Mouse (Mus musculus) testis, adult 2 months (tissue): ENCODE data around the gene Rap1gap. TPM values are rescaled to one million over a fixed set of nuclear protein-coding genes. Genes with fewer than 3 reads are reported as not detected.

ENCODE experiments used
- H3K27ac ChIP-seq: fragments of 200-500 bp; 2 replicates; pipeline ENCODE4 v1.5.1; 2012; ENCODE audit warnings: low read depth, low read length; ENCODE audit not compliant: control insufficient read depth, insufficient read depth
- H3K27me3 ChIP-seq: fragments of 200-500 bp; 2 replicates; pipeline ENCODE4 v1.6.1; 2012; ENCODE audit warnings: mild to moderate bottlenecking, low read length, moderate library complexity; ENCODE audit not compliant: control insufficient read depth, insufficient read depth
- H3K36me3 ChIP-seq: fragments of 200-500 bp; 2 replicates; pipeline ENCODE4 v1.6.1; 2012; ENCODE audit warnings: mild to moderate bottlenecking, low read length; ENCODE audit not compliant: control insufficient read depth, insufficient read depth
- H3K4me1 ChIP-seq: fragments of 200-500 bp; 2 replicates; pipeline ENCODE4 v1.6.1; 2012; ENCODE audit warnings: low read length; ENCODE audit not compliant: control insufficient read depth, insufficient read depth
- H3K4me3 ChIP-seq: fragments of 200-500 bp; 2 replicates; pipeline ENCODE4 v1.5.1; 2012; ENCODE audit warnings: low read depth, mild to moderate bottlenecking, low read length, moderate library complexity, mixed read lengths; ENCODE audit not compliant: control insufficient read depth
- CTCF ChIP-seq: fragments of 200-500 bp; IDR thresholded peaks from 2 replicates; pipeline ENCODE4 v1.5.1; 2012; ENCODE audit warnings: low read depth, mild to moderate bottlenecking, inconsistent platforms, low read length, moderate library complexity; ENCODE audit not compliant: control insufficient read depth, insufficient read depth, insufficient replicate concordance
- POLR2A ChIP-seq: fragments of 200-500 bp; IDR thresholded peaks from 2 replicates; pipeline ENCODE4 v1.6.1; 2012; ENCODE audit warnings: low read depth, mild to moderate bottlenecking, inconsistent platforms, low read length, moderate library complexity; ENCODE audit not compliant: control insufficient read depth
- polyA plus RNA-seq: library from polyadenylated mRNA; depleted of rRNA; stranded (reverse); fragments of >200 nt; gene quantifications from 2 replicates; pipeline ENCODE4 v1.2.3, GENCODE M21; 2012

The Rap1gap gene
- polyA plus RNA-seq, 1 experiment = 20.8 TPM

GRCm38 (mm10) chr4:137751717-137752116 lies 87.2 kb downstream of the Rap1gap start:
- Histone ChIP-seq H3K27me3 (no peaks in the 10 kb centered on the region), H3K4me3 (no peak overlapping the region), H3K4me1 (no peaks in the 10 kb centered on the region), H3K27ac (no peak overlapping the region), H3K36me3 (no peaks in the 10 kb centered on the region)
- TF ChIP-seq POLR2A = no peak
- no peak for TF ChIP-seq CTCF

- no peaks in the 10 kb centered on the region for H3K36me3 ChIP-seq
- no peaks in the 10 kb centered on the region for H3K27me3 ChIP-seq
- no peak overlapping the region for H3K4me3 ChIP-seq
- H3K4me1 ChIP-seq = no peaks in the 10 kb centered on the region
- H3K27ac ChIP-seq = no peak overlapping the region
- TF ChIP-seq CTCF (no peak), POLR2A (no peak)
Observed at GRCm38 (mm10) chr4:137752471-137752870, 87.9 kb downstream of the Rap1gap start.

GRCm38 (mm10) chr4:137753199-137753598 lies 88.7 kb downstream of the Rap1gap start:
- Histone ChIP-seq H3K27me3 (no peaks in the 10 kb centered on the region), H3K4me1 (no peaks in the 10 kb centered on the region), H3K4me3 (no peak overlapping the region), H3K27ac (no peak overlapping the region), H3K36me3 (no peaks in the 10 kb centered on the region)
- TF ChIP-seq POLR2A = no peak
- no peak for TF ChIP-seq CTCF

GRCm38 (mm10) chr4:137754446-137754845 lies 89.9 kb downstream of the Rap1gap start:
- TF ChIP-seq POLR2A (no peak), CTCF (no peak)
- H3K27ac ChIP-seq = no peak overlapping the region
- no peaks in the 10 kb centered on the region for H3K27me3 ChIP-seq
- no peaks in the 10 kb centered on the region for H3K36me3 ChIP-seq
- H3K4me3 ChIP-seq = no peak overlapping the region
- no peaks in the 10 kb centered on the region for H3K4me1 ChIP-seq

- no peak overlapping the region for H3K27ac ChIP-seq
- TF ChIP-seq POLR2A (no peak), CTCF (no peak)
- H3K4me3 ChIP-seq = no peak overlapping the region
- no peaks in the 10 kb centered on the region for H3K27me3 ChIP-seq
- no peaks in the 10 kb centered on the region for H3K36me3 ChIP-seq
- peaks cover 4% of the 10 kb centered on the region; the same call in 1 of the 2 replicates for H3K4me1 ChIP-seq
Observed at GRCm38 (mm10) chr4:137762886-137763285, 98.4 kb downstream of the Rap1gap start.

- no peak overlapping the region for H3K4me3 ChIP-seq
- H3K36me3 ChIP-seq = no peaks in the 10 kb centered on the region
- H3K27ac ChIP-seq = no peak overlapping the region
- peaks cover 4% of the 10 kb centered on the region; the same call in 1 of the 2 replicates for H3K4me1 ChIP-seq
- no peaks in the 10 kb centered on the region for H3K27me3 ChIP-seq
- no peak for TF ChIP-seq POLR2A
- no peak for TF ChIP-seq CTCF
Observed at GRCm38 (mm10) chr4:137763920-137764495, 99.5 kb downstream of the Rap1gap start.

- Histone ChIP-seq H3K4me3 (no peak overlapping the region), H3K4me1 (peaks cover 4% of the 10 kb centered on the region; the same call in 1 of the 2 replicates), H3K36me3 (no peaks in the 10 kb centered on the region), H3K27ac (no peak overlapping the region), H3K27me3 (no peaks in the 10 kb centered on the region)
- TF ChIP-seq CTCF = no peak
- TF ChIP-seq POLR2A = no peak
Observed at GRCm38 (mm10) chr4:137764621-137765020, 100.1 kb downstream of the Rap1gap start.

GRCm38 (mm10) chr4:137765554-137765971 lies 101.0 kb downstream of the Rap1gap start:
- TF ChIP-seq CTCF (no peak), POLR2A (no peak)
- no peaks in the 10 kb centered on the region for H3K27me3 ChIP-seq
- H3K4me3 ChIP-seq = no peak overlapping the region
- H3K27ac ChIP-seq = no peak overlapping the region
- H3K36me3 ChIP-seq = no peaks in the 10 kb centered on the region
- peaks cover 4% of the 10 kb centered on the region; the same call in 1 of the 2 replicates for H3K4me1 ChIP-seq
